Mouse (Mus musculus) C2C12 (cell line): ENCODE measurements around the gene Drd3. TPM values are rescaled to one million over a fixed set of nuclear protein-coding genes. Genes with fewer than 3 reads are reported as not detected.

ENCODE experiments used
- H3K27me3 ChIP-seq: one replicate; pipeline ENCODE4 v1.6.1; 2011; ENCODE audit not compliant: control insufficient read depth, insufficient read depth, insufficient read length
- H3K36me3 ChIP-seq: one replicate; pipeline ENCODE4 v1.6.1; 2011; ENCODE audit not compliant: control insufficient read depth, insufficient read depth
- H3K4me3 ChIP-seq: one replicate; pipeline ENCODE4 v1.5.1; 2011; ENCODE audit warnings: mild to moderate bottlenecking, control low read depth; ENCODE audit not compliant: poor library complexity, insufficient read depth, severe bottlenecking
- H3K79me2 ChIP-seq: one replicate; pipeline ENCODE4 v1.6.1; 2011; ENCODE audit not compliant: control insufficient read depth, insufficient read depth
- H3K79me3 ChIP-seq: one replicate; pipeline ENCODE4 v1.6.1; 2011; ENCODE audit warnings: low read depth, control low read depth
- H3ac ChIP-seq: one replicate; pipeline ENCODE3; 2011; ENCODE audit warnings: low read depth; ENCODE audit not compliant: control insufficient read depth, insufficient read length
- CEBPB ChIP-seq: IDR thresholded peaks from one replicate; pipeline ENCODE4 v1.6.1; 2011; ENCODE audit warnings: low read depth, mild to moderate bottlenecking, control low read depth, moderate library complexity
- CTCF ChIP-seq: IDR thresholded peaks from one replicate; pipeline ENCODE4 v1.5.1; 2011; ENCODE audit not compliant: control insufficient read depth, insufficient read depth, insufficient read length
- FOSL1 ChIP-seq: IDR thresholded peaks from one replicate; pipeline ENCODE4 v1.8.0; 2011; ENCODE audit warnings: mild to moderate bottlenecking, low read length; ENCODE audit not compliant: poor library complexity, insufficient read depth, severe bottlenecking
- MAX ChIP-seq: IDR thresholded peaks from one replicate; pipeline ENCODE4 v1.6.1; 2011; ENCODE audit warnings: mild to moderate bottlenecking, control low read depth
- MYOD1 ChIP-seq: IDR thresholded peaks from one replicate; pipeline ENCODE4 v1.6.1; 2011; ENCODE audit warnings: low read depth; ENCODE audit not compliant: control insufficient read depth, insufficient read length
- MYOG ChIP-seq: IDR thresholded peaks from one replicate; pipeline ENCODE4 v1.6.1; 2011; ENCODE audit not compliant: control insufficient read depth, insufficient read length; ENCODE audit errors: extremely low read depth
- USF1 ChIP-seq: IDR thresholded peaks from one replicate; pipeline ENCODE4 v1.6.1; 2011; ENCODE audit warnings: low read depth, mild to moderate bottlenecking, control low read depth, moderate library complexity
- polyA plus RNA-seq: library from polyadenylated mRNA; unstranded; fragments of >200 nt; fragmentation: generic; extraction: Trizol; gene quantifications from one replicate; pipeline ENCODE4 v1.2.1, GENCODE M21; 2012; ENCODE audit warnings: missing spikeins

Gene Drd3
- polyA plus RNA-seq, 1 experiment, result not detected

DNA sequence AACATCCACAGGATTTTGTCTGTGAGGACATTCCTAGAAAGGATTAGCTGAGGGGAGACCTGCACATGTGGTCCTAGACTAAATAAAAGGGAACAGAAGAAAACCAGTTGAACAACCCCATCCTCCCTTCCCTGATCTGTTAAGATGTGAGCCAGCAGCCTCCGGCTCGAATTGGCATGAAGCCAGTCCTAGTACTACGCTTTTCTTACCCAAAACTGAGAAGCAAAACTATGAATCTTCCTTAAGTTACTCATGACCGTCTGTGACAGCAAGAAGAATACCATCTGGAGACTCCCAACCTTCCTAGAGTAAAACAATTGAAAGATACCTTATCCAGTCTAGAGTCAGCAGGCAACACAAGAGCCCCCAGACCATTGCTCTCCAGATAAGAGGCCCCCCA, 15.9 kb upstream of the Drd3 start:
- H3K36me3 ChIP-seq, result no peaks in the 10 kb centered on the region
- H3K79me3 ChIP-seq, result no peaks in the 10 kb centered on the region
- no peaks in the 10 kb centered on the region for H3K79me2 ChIP-seq
- H3K27me3 ChIP-seq, result no peaks in the 10 kb centered on the region
- no peak overlapping the region for H3ac ChIP-seq
- no peak overlapping the region for H3K4me3 ChIP-seq
- TF ChIP-seq CTCF, result no peak
- TF ChIP-seq USF1, result no peak
- TF ChIP-seq MAX, result no peak
- TF ChIP-seq FOSL1, result no peak
- no peak for TF ChIP-seq MYOD1
- no peak for TF ChIP-seq MYOG
- TF ChIP-seq CEBPB, result no peak

DNA sequence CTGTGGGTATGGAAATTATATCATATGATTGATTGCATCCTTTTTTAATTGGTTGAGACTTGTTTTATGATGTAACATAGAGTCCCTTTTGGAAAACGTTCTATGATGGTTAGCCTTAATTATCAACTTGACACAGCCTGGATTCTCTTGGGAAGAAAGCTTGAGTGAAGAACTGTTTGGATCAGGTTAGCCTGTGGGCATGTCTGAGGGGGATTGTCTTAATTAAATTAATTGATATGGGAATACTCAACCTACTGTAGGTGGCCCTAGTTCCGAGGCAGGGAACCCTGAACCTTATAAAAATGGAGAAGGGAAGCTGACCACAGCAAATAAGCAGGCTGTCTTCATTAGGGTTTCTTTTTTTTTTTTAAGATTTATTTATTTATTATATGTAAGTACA, 12.9 kb upstream of the Drd3 start:
- Histone ChIP-seq H3K79me3 (no peaks in the 10 kb centered on the region), H3K79me2 (no peaks in the 10 kb centered on the region)

DNA sequence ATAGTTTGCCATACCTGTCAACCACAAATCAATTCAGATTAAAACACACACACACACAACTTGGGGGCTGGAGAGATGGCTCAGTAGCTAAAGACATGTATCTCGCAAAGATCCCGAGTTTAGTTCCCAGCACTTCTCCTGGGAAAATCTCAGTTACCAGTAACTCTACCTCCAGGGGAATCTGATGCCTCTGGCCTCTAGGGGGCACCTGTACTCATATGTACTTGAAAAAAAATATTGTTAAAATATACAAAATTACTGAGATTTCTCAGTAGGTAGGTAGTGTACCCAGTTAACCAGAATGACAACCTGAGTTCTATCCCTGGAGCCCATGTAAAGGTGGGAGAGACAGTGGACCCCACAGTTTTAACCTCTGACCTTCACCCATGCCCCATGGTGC, 5.4 kb upstream of the Drd3 start:
- no peak overlapping the region for H3ac ChIP-seq
- H3K79me3 ChIP-seq, result no peaks in the 10 kb centered on the region
- no peak for TF ChIP-seq USF1
- TF ChIP-seq CTCF, result no peak
- no peak for TF ChIP-seq CEBPB
- TF ChIP-seq MAX, result no peak
- no peak for TF ChIP-seq MYOG
- TF ChIP-seq MYOD1, result no peak
- no peak for TF ChIP-seq FOSL1
- H3K4me3 ChIP-seq, result no peak overlapping the region
- no peaks in the 10 kb centered on the region for H3K36me3 ChIP-seq
- H3K79me2 ChIP-seq, result no peaks in the 10 kb centered on the region
- no peaks in the 10 kb centered on the region for H3K27me3 ChIP-seq

More for the DNA sequence above, 12.9 kb upstream of the Drd3 start:
- H3K4me3 ChIP-seq, result no peak overlapping the region
- no peak for TF ChIP-seq CEBPB
- no peak for TF ChIP-seq USF1
- no peak for TF ChIP-seq MYOD1
- no peak for TF ChIP-seq MAX
- no peak for TF ChIP-seq FOSL1
- TF ChIP-seq MYOG, result no peak
- no peak for TF ChIP-seq CTCF
- H3ac ChIP-seq, result no peak overlapping the region
- H3K27me3 ChIP-seq, result no peaks in the 10 kb centered on the region
- H3K36me3 ChIP-seq, result no peaks in the 10 kb centered on the region

DNA sequence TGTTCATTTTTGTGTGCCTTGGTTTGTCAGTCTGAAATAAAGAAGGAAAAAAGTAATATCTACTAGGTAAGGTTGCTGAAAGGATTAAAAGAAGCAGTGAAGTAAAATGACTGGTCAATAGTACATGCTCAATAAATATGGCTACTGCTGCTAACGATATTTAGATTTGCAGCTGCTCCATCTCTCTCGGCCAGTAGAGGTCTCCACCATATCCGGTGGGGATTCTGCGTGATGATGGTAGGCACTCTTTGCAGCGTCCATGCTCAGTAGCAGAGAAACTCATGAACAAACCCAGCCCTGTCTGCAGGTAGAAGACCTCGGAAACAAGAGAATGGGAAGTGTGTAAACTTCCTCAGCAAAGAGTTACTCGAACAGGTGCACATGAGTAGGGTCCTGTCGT, 926 bp upstream of the Drd3 start:
- no peak overlapping the region for H3K4me3 ChIP-seq
- no peaks in the 10 kb centered on the region for H3K27me3 ChIP-seq
- H3K36me3 ChIP-seq, result no peaks in the 10 kb centered on the region

DNA sequence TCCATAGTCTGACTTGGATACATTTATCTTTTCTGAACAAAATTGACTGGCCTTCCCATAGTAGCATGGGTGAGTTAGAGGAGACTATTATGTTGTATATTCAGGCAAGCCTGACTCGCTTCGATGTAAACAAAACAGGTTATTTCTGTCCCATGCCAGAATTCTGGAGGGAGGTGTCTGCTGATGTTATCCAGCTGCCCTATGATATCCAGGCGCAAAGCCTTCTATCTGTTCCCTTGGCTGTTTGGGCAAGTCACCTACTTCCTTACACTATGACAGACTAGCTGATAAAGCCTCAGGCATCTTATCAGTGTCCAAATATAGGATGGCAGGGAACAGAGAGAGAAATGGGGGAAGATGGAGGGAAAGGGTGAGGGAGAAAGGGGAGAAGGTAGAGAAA, 18.5 kb downstream of the Drd3 start:
- Histone ChIP-seq H3K36me3 (no peaks in the 10 kb centered on the region), H3ac (no peak overlapping the region)
- TF ChIP-seq MYOD1, result no peak
- no peak for TF ChIP-seq FOSL1

More for the DNA sequence above, 926 bp upstream of the Drd3 start:
- no peaks in the 10 kb centered on the region for H3K79me2 ChIP-seq
- TF ChIP-seq MYOG, result no peak
- TF ChIP-seq CEBPB, result no peak
- no peak for TF ChIP-seq USF1
- TF ChIP-seq MAX, result no peak
- TF ChIP-seq FOSL1, result no peak
- no peak for TF ChIP-seq MYOD1
- TF ChIP-seq CTCF, result no peak
- H3ac ChIP-seq, result no peak overlapping the region
- H3K79me3 ChIP-seq, result no peaks in the 10 kb centered on the region

DNA sequence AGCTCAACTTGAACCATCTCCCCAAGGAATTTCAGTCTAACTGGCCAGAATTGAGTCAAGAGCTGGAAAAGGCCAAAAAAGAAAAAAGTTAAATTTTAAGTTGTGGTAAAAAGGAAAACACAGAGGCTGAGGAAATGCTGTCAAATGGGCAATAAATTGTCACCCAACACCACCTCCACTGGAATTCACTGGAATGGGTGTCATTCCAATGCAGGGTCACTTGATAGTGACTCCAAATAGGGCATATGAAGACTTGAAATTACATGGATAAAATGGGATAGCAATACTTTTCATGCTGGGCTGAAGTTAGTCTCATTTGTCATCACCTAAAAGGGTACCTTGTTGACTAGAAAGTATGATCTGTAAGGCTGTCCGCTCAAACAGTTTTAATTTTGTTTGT, 18.9 kb downstream of the Drd3 start:
- H3K36me3 ChIP-seq, result no peaks in the 10 kb centered on the region
- H3K4me3 ChIP-seq, result no peak overlapping the region
- H3ac ChIP-seq, result no peak overlapping the region
- H3K27me3 ChIP-seq, result no peaks in the 10 kb centered on the region
- no peaks in the 10 kb centered on the region for H3K79me2 ChIP-seq
- TF ChIP-seq MYOG, result no peak
- no peak for TF ChIP-seq USF1
- TF ChIP-seq FOSL1, result no peak
- TF ChIP-seq CTCF, result no peak
- TF ChIP-seq MAX, result no peak
- H3K79me3 ChIP-seq, result no peaks in the 10 kb centered on the region

More for the DNA sequence above, 18.5 kb downstream of the Drd3 start:
- no peak overlapping the region for H3K4me3 ChIP-seq
- no peaks in the 10 kb centered on the region for H3K79me2 ChIP-seq
- H3K27me3 ChIP-seq, result no peaks in the 10 kb centered on the region
- H3K79me3 ChIP-seq, result no peaks in the 10 kb centered on the region
